Mouse (Mus musculus) ES-Bruce4 (cell line): ENCODE measurements around the gene Kcnj16.

Source experiments
- CTCF ChIP-seq: IDR thresholded peaks from one replicate; pipeline ENCODE4 v1.8.1; 2011; ENCODE audit warnings: low read depth, low read length
- EP300 ChIP-seq: IDR thresholded peaks from 2 replicates; pipeline ENCODE4 v1.6.1; 2011; ENCODE audit warnings: low read depth, low read length; ENCODE audit not compliant: insufficient read depth

DNA sequence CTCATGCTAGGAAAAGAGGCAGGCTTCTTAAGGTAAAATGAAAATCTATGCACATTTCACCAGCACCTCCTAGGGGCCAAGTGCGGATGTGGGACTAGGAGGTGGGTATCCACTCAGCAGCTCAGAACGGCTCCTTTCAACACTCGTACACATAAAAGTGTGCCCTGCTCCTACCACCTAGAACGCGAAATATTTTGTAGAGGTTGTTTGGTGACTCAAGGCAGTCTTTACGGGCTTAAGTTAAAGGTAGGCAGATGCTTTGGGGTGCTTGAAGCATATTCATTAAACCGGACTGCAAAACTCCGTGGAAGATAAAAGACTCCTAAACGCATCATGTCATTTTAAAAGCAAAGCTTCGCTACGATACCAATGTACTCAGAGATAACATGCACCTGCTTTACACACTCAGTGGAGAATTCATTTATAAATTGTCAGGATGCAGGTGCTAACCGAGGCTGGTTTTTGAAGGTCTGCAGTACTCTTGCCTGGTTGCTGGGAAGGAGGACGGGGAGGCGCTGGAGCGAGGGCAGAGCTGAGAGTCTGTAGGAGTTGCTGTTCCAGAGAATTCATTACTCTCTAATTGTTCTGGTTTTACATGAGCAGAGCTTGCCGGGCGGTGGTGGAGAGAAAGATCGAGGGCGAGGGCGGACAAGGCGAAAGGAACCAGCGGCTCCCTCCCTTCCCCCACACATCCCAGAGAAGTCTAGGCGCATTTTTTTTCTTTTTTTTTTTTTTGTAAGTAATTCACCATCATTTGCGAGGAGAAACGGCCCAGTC is 97.1 kb downstream of the Kcnj16 start:
- TF ChIP-seq CTCF (peak; percentile 38), EP300 (no peak)
